Mouse (Mus musculus) embryonic facial prominence, embryonic 11.5 days (tissue): ENCODE data around the gene Ciao2b. TPM values are rescaled to one million over a fixed set of nuclear protein-coding genes. Genes with fewer than 3 reads are reported as not detected.
A peak's percentile ranks its signal among the peaks of the same experiment; 100 is the strongest.

Source experiments
- ATAC-seq: fragments of 200-750 bp; cut with Nextera tagmentation; replicated peaks from 2 replicates; pipeline ENCODE4 v1.8.0; 2017; ENCODE audit warnings: low read depth; ENCODE audit not compliant: insufficient number of reproducible peaks, low FRiP score, low TSS enrichment
- DNase-seq: peaks from one replicate; pipeline ENCODE4 v3.0.0-alpha.2; 2015; ENCODE audit warnings: low spot score
- H3K27ac ChIP-seq: fragments of 300-500 bp; sonication (generic); replicated peaks from 2 replicates; pipeline ENCODE4 v1.5.1; 2014; ENCODE audit warnings: mild to moderate bottlenecking, low read depth, low read length, control low read depth
- H3K27me3 ChIP-seq: fragments of 300-500 bp; sonication (generic); 2 replicates; pipeline ENCODE4 v1.6.1; 2014; ENCODE audit warnings: mild to moderate bottlenecking, low read length, moderate library complexity, mixed read lengths; ENCODE audit not compliant: control insufficient read depth, insufficient read depth
- H3K36me3 ChIP-seq: fragments of 300-500 bp; sonication (generic); replicated peaks from 2 replicates; pipeline ENCODE4 v1.6.1; 2014; ENCODE audit warnings: low read depth, mild to moderate bottlenecking, low read length, moderate library complexity, mixed read lengths; ENCODE audit not compliant: control insufficient read depth, insufficient read depth
- H3K4me1 ChIP-seq: fragments of 300-500 bp; sonication (generic); 2 replicates; pipeline ENCODE4 v1.6.1; 2014; ENCODE audit warnings: low read length, mixed read lengths; ENCODE audit not compliant: control insufficient read depth, insufficient read depth
- H3K4me2 ChIP-seq: fragments of 300-500 bp; sonication (generic); 2 replicates; pipeline ENCODE4 v1.6.1; 2014; ENCODE audit warnings: low read depth, mild to moderate bottlenecking, control low read depth, low read length, moderate library complexity
- H3K4me3 ChIP-seq: fragments of 300-500 bp; sonication (generic); 2 replicates; pipeline ENCODE4 v1.5.1; 2014; ENCODE audit warnings: low read depth, low read length, control low read depth
- H3K9ac ChIP-seq: fragments of 300-500 bp; sonication (generic); replicated peaks from 2 replicates; pipeline ENCODE4 v1.6.1; 2014; ENCODE audit warnings: mild to moderate bottlenecking, control low read depth, low read length
- H3K9me3 ChIP-seq: fragments of 300-500 bp; sonication (generic); replicated peaks from 2 replicates; pipeline ENCODE4 v1.6.1; 2016; ENCODE audit warnings: mild to moderate bottlenecking, low read length, inconsistent platforms, mixed read lengths; ENCODE audit not compliant: control insufficient read depth
- WGBS: fragments of 180-500 bp; shearing (Covaris S2); extraction: QIAGEN DNeasy Blood & Tissue Kit; methylation state at CpG from one replicate; pipeline ENCODE4 v1.1.7; 2014; 5-methylcytosine and 5-hydroxymethylcytosine counted together
- polyA plus RNA-seq: library from polyadenylated mRNA; unstranded; fragments of >200 nt; fragmentation: Nextera tagmentation; extraction: Ambion mirVana; gene quantifications from 2 replicates; pipeline ENCODE4 v1.2.1, GENCODE M21; 2014

The Ciao2b gene
- polyA plus RNA-seq, 1 experiment from 2014 or later, result 82.5 TPM

DNA sequence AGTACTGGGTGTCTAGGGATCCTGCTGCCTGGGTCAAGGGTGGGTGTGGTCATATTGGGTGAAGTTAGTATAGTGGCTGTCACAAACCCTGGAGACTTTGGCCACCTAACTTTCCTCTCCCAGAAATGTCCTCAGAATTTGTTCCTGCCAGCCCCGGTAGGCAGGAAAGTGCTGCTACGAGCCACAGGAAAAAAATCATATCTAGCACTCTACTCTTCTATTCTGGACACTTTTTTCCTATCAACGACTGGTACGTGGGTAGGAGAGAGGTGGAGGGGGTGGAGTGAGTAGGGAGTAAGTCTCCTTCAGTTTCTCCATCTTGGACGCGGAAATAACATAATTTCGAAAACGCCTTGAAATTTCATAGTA lies 11.7 kb downstream of the Ciao2b start:
- no peak for ATAC-seq
- H3K9ac ChIP-seq, result no peak overlapping the region
- no peak overlapping the region; the same call in 1 of the 2 replicates for H3K4me2 ChIP-seq
- H3K4me3 ChIP-seq, result no peak overlapping the region
- no peaks in the 10 kb centered on the region for H3K9me3 ChIP-seq
- H3K27me3 ChIP-seq, result peaks cover 14% of the 10 kb centered on the region
- no peaks in the 10 kb centered on the region for H3K36me3 ChIP-seq
- H3K4me1 ChIP-seq, result no peaks in the 10 kb centered on the region; the same call in 1 of the 2 replicates
- WGBS, result 38% methylated on average over 8 of the region's 8 CpGs
- no peak for DNase-seq
- H3K27ac ChIP-seq, result no peak overlapping the region

GRCm38 (mm10) chr8:104629306-104630110 lies 12.3 kb downstream of the Ciao2b start:
- Histone ChIP-seq H3K9ac (no peak overlapping the region), H3K4me3 (no peak overlapping the region), H3K4me1 (no peaks in the 10 kb centered on the region; the same call in 1 of the 2 replicates), H3K27me3 (peaks cover 14% of the 10 kb centered on the region), H3K9me3 (no peaks in the 10 kb centered on the region), H3K27ac (no peak overlapping the region), H3K4me2 (no peak overlapping the region), H3K36me3 (no peaks in the 10 kb centered on the region)
- WGBS, result 80% methylated on average over 22 of the region's 22 CpGs
- no peak for ATAC-seq
- no peak for DNase-seq

- ATAC-seq (no peak), DNase-seq (no peak)
- Histone ChIP-seq H3K4me1 (no peaks in the 10 kb centered on the region; the same call in 1 of the 2 replicates), H3K27ac (no peak overlapping the region), H3K4me2 (no peak overlapping the region), H3K27me3 (peaks cover 14% of the 10 kb centered on the region), H3K4me3 (no peak overlapping the region), H3K9me3 (no peaks in the 10 kb centered on the region), H3K9ac (no peak overlapping the region), H3K36me3 (no peaks in the 10 kb centered on the region)
- WGBS, result 94% methylated on average over 21 of the region's 21 CpGs
These were observed 13.4 kb downstream of the Ciao2b start for GRCm38 (mm10) chr8:104628402-104628801.

DNA sequence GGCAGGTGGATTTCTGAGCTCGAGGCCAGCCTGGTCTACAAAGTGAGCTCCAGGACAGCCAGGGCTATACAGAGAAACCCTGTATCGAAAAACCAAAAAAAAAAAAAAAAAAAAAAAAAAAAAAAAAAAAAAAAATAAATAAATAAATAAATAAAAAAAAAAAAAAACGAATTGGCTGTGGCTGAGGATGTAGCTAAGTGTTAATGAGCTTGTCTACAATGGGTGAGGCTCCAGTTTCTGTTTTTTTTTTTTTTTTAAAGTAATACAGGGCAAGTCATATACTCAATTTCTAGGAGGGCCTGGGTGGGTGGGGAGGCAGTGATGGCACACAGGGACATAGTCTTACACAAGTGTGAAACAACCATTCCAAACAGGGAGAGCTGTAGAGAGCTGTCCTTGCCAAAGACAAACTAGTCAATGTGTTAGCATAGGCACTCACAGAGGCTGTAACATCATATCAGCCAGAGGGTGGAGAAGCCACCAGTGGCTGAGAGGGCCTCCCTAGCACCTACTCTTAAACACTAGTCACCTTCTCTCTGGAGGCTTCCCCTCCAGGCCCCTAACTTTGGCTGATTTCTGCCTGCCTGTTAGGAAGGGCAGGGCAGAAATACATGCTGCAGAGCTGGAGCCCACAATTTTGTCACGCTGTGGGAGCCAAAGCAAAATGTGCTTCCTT lies 14.6 kb downstream of the Ciao2b start:
- ATAC-seq, result no peak
- WGBS, result 77% methylated on average over 3 of the region's 4 CpGs
- peaks cover 14% of the 10 kb centered on the region for H3K27me3 ChIP-seq
- DNase-seq, result no peak
- H3K9ac ChIP-seq, result no peak overlapping the region
- H3K36me3 ChIP-seq, result no peaks in the 10 kb centered on the region
- no peaks in the 10 kb centered on the region for H3K9me3 ChIP-seq
- no peak overlapping the region for H3K4me3 ChIP-seq
- no peak overlapping the region for H3K27ac ChIP-seq
- no peak overlapping the region for H3K4me2 ChIP-seq
- no peaks in the 10 kb centered on the region; the same call in 1 of the 2 replicates for H3K4me1 ChIP-seq

DNA sequence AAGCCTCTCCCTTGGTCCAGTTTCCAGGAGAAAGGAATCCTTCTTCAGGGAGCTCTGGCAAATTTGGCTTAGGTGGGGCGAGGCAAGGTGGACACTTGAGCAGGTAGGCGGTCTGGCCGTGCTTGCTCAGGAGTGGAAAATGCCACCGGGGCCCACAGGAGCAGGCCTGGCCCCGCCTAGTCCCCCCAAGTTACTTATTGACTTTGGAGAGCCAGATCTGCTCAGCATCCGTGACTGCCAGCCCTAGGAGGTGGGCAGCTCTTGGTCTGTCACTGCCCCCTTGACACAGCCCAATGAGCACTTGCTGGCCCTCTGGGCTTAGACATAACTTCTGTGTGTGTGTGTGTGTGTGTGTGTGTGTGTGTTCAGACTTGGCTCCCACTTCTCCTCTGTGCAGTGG lies 17.6 kb downstream of the Ciao2b start, which contains the start of gene Cdh16:
TSS of gene Cdh16 (minus strand) at position 236 of the 400 bp plus-strand sequence.
- DNase-seq, result no peak
- Histone ChIP-seq H3K9me3 (no peaks in the 10 kb centered on the region), H3K4me1 (no peaks in the 10 kb centered on the region), H3K9ac (no peak within 1 kb of the TSS), H3K27me3 (no peaks in the 10 kb centered on the region), H3K27ac (no peak within 1 kb of the TSS), H3K36me3 (no peaks in the 10 kb centered on the region), H3K4me3 (no peak within 1 kb of the TSS), H3K4me2 (no peak within 1 kb of the TSS)
- ATAC-seq, result 0 out of 2 replicates have a peak, but pooled peaks have one; percentile 41
- 85% methylated on average over 6 of the region's 6 CpGs for WGBS

GRCm38 (mm10) chr8:104620765-104621164 lies 21.0 kb downstream of the Ciao2b start:
- Histone ChIP-seq H3K9ac (no peak overlapping the region), H3K4me1 (no peaks in the 10 kb centered on the region), H3K4me2 (no peak overlapping the region), H3K27ac (no peak overlapping the region), H3K36me3 (no peaks in the 10 kb centered on the region), H3K9me3 (no peaks in the 10 kb centered on the region), H3K4me3 (no peak overlapping the region), H3K27me3 (no peaks in the 10 kb centered on the region)
- ATAC-seq, result no peak
- DNase-seq, result no peak
- WGBS, result 75% methylated on average over 5 of the region's 5 CpGs

- H3K9ac ChIP-seq, result no peak overlapping the region
- H3K27me3 ChIP-seq, result no peaks in the 10 kb centered on the region; the same call in 1 of the 2 replicates
- H3K4me1 ChIP-seq, result no peaks in the 10 kb centered on the region
- no peaks in the 10 kb centered on the region for H3K36me3 ChIP-seq
- H3K4me2 ChIP-seq, result no peak overlapping the region
- 80% methylated on average over 4 of the region's 4 CpGs for WGBS
- ATAC-seq (no peak), DNase-seq (no peak)
- no peaks in the 10 kb centered on the region for H3K9me3 ChIP-seq
- no peak overlapping the region for H3K4me3 ChIP-seq
- no peak overlapping the region for H3K27ac ChIP-seq
These were observed 28.6 kb downstream of the Ciao2b start for GRCm38 (mm10) chr8:104613119-104613518.

GRCm38 (mm10) chr8:104611613-104612012 lies 30.2 kb downstream of the Ciao2b start:
- Histone ChIP-seq H3K9ac (no peak overlapping the region), H3K4me3 (no peak overlapping the region), H3K9me3 (no peaks in the 10 kb centered on the region), H3K4me1 (no peaks in the 10 kb centered on the region), H3K4me2 (no peak overlapping the region), H3K27ac (no peak overlapping the region), H3K36me3 (no peaks in the 10 kb centered on the region), H3K27me3 (no peaks in the 10 kb centered on the region; the same call in 1 of the 2 replicates)
- ATAC-seq, result no peak
- DNase-seq, result no peak
- WGBS, result 69% methylated on average over 4 of the region's 4 CpGs
